Mouse (Mus musculus) limb, embryonic 13.5 days (tissue): ENCODE data around the gene Dnah9. TPM values are rescaled to one million over a fixed set of nuclear protein-coding genes. Genes with fewer than 3 reads are reported as not detected.

Experiments used
- ATAC-seq: fragments of 200-750 bp; cut with Nextera tagmentation; 2 replicates; pipeline ENCODE4 v1.8.0; 2017; ENCODE audit warnings: low read depth, moderate number of reproducible peaks, moderate TSS enrichment; ENCODE audit not compliant: low FRiP score
- H3K27ac ChIP-seq: fragments of 300-500 bp; sonication (generic); 2 replicates; pipeline ENCODE4 v1.5.1; 2015; ENCODE audit warnings: inconsistent platforms, mild to moderate bottlenecking, moderate library complexity
- H3K27me3 ChIP-seq: fragments of 300-500 bp; sonication (generic); 2 replicates; pipeline ENCODE4 v1.6.1; 2015; ENCODE audit warnings: mild to moderate bottlenecking, inconsistent platforms
- H3K36me3 ChIP-seq: fragments of 300-500 bp; sonication (generic); 2 replicates; pipeline ENCODE4 v1.6.1; 2015; ENCODE audit warnings: inconsistent platforms, mild to moderate bottlenecking, moderate library complexity
- H3K4me1 ChIP-seq: fragments of 300-500 bp; sonication (generic); 2 replicates; pipeline ENCODE4 v1.6.1; 2015; ENCODE audit warnings: inconsistent platforms
- H3K4me2 ChIP-seq: fragments of 300-500 bp; sonication (generic); replicated peaks from 2 replicates; pipeline ENCODE4 v1.6.1; 2015; ENCODE audit warnings: inconsistent platforms, mild to moderate bottlenecking, moderate library complexity
- H3K4me3 ChIP-seq: fragments of 300-500 bp; sonication (generic); 2 replicates; pipeline ENCODE4 v1.5.1; 2015; ENCODE audit warnings: moderate library complexity, mild to moderate bottlenecking, inconsistent platforms
- H3K9ac ChIP-seq: fragments of 300-500 bp; sonication (generic); 2 replicates; pipeline ENCODE4 v1.6.1; 2015; ENCODE audit warnings: mild to moderate bottlenecking, inconsistent platforms
- H3K9me3 ChIP-seq: fragments of 300-500 bp; sonication (generic); 2 replicates; pipeline ENCODE4 v1.6.1; 2016; ENCODE audit warnings: inconsistent platforms
- WGBS: fragments of 180-500 bp; shearing (Covaris S2); methylation state at CpG from one replicate; pipeline ENCODE4 v1.1.7; 2015; 5-methylcytosine and 5-hydroxymethylcytosine counted together
- polyA plus RNA-seq: library from polyadenylated mRNA; unstranded; fragments of >200 nt; fragmentation: Nextera tagmentation; extraction: Ambion mirVana; gene quantifications from 2 replicates; pipeline ENCODE4 v1.2.1, GENCODE M21; 2015

Gene Dnah9
- polyA plus RNA-seq, 1 experiment from 2014 or later = 0.23 TPM

DNA sequence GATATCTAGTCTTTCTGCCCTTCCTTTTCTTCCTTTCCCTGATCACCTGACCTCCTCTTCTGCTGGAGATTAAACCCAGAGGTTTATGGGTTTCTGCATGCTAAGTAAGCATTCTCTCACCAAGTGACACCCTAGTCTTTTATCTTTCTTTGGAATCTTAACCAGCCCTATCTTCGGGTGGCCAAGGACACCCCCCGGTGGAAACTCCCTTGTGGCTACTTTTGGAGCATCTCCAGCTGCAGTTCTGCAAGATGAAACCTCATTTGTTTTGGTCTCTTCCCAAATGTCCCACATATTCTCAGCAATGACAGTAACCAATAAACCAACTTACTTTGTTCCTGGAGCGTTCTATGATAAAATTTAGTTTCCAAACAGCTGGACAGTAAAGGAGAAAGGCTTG, 109.4 kb downstream of the Dnah9 start:
- WGBS = 67% methylated on average over 3 of the region's 3 CpGs
- Histone ChIP-seq H3K9me3 (no peaks in the 10 kb centered on the region), H3K4me3 (no peak overlapping the region), H3K9ac (no peak overlapping the region), H3K4me1 (no peaks in the 10 kb centered on the region), H3K36me3 (no peaks in the 10 kb centered on the region), H3K4me2 (no peak overlapping the region), H3K27me3 (no peaks in the 10 kb centered on the region), H3K27ac (no peak overlapping the region)
- no peak for ATAC-seq

DNA sequence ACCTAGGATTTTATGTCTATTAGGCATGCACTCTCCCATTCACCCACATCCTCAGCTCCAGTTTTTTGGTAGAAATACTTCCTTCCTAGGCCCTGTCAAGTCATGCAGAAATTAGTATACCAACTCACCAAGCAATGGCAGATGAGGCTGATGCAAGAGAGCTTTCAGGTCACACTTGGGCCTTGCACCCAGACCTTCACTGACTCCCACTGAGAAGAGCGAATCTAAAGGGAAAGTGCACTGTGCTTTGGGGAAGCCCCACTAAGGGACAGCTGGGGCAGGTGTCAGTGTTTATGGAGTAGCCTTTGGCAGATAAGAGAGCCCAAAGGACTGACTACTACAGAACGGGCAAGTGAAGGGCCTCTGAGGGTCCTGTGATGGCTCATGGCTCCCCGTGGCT, 117.1 kb downstream of the Dnah9 start:
- Histone ChIP-seq H3K9me3 (no peaks in the 10 kb centered on the region), H3K4me2 (no peak overlapping the region), H3K27ac (no peak overlapping the region), H3K36me3 (no peaks in the 10 kb centered on the region), H3K4me1 (peaks cover 10% of the 10 kb centered on the region), H3K4me3 (no peak overlapping the region), H3K27me3 (peaks cover 10% of the 10 kb centered on the region), H3K9ac (no peak overlapping the region)
- WGBS = 79% methylated on average over 3 of the region's 3 CpGs
- no peak for ATAC-seq

DNA sequence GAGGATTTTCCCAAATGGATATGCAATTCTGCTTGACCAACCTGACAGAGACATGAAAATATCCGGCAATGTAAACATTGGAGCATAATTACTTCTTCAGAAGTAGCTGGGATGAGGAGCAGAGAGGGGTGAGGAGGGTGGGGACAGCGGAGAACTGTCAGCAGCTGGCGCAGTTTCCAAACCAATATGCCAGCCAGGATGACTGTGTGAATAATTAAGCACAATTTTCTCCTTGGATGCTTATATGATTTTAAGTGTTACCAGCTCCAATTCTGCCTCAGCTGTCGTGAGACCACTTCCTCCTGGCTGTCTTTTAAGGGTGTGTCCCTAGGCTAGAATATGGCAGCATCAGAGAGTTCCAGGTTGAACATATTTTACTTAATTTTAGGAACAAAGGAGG, 119.2 kb downstream of the Dnah9 start:
- 73% methylated on average over 4 of the region's 4 CpGs for WGBS
- Histone ChIP-seq H3K4me3 (no peak overlapping the region), H3K27me3 (peaks cover 27% of the 10 kb centered on the region)

DNA sequence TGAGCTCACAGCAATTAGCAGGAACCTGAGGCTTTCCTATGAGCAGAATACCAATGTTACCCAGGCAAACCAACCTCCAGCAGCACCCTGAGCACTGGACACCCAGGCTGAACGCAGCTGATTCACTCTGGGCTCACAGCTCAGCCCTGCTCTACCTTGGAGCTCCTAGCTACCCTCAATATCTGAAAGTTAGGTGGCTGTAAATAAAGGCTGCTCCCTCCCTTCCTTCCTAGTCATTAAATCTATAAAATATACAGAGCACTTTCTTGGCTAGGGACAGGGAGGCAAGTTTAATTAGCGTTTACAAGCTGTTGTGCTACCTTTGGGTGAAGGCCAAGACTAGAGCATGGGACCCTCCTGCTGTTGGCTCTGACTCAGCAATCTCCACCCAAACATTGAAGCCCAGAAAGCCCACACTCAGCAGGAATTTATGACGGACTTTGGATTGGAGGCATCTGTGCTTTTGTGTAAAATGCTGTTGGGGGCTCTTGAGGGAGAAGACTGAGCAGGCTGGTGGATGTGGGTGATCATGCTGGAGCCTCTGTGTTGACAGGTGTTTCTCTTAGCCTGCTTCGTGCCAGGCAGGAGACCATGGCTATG, 121.7 kb downstream of the Dnah9 start:
- Histone ChIP-seq H3K36me3 (no peaks in the 10 kb centered on the region), H3K4me2 (no peak overlapping the region), H3K27me3 (peaks cover 22% of the 10 kb centered on the region), H3K4me3 (no peak overlapping the region), H3K9me3 (no peaks in the 10 kb centered on the region), H3K9ac (no peak overlapping the region), H3K27ac (no peak overlapping the region), H3K4me1 (peaks cover 39% of the 10 kb centered on the region)
- ATAC-seq = peak; percentile 81
- 24% methylated on average over 4 of the region's 4 CpGs for WGBS

More for the DNA sequence above, 119.2 kb downstream of the Dnah9 start:
- H3K4me1 ChIP-seq = peaks cover 28% of the 10 kb centered on the region
- H3K9me3 ChIP-seq = no peaks in the 10 kb centered on the region
- H3K9ac ChIP-seq = no peak overlapping the region
- no peak overlapping the region for H3K4me2 ChIP-seq
- no peak for ATAC-seq
- H3K27ac ChIP-seq = no peak overlapping the region
- H3K36me3 ChIP-seq = no peaks in the 10 kb centered on the region

DNA sequence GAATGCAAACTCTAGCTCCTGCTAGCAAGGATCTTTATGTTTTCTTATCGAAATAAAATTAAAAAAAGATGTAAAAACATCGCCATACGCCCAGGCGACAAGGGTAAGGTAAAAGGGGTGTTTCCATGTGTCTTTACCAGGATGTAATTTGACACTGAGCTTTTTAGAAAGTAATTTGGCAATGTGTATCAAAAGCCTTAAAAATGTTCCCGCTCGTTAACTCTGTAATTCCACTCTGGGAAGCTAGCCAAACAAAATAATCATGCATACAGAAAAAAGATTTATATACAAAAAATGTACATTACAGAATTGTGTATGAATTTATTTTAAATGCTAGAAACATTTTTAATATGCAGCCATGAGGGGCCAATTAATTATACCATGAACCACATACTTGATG, 124.7 kb downstream of the Dnah9 start:
- WGBS = 14% methylated on average over 6 of the region's 6 CpGs

DNA sequence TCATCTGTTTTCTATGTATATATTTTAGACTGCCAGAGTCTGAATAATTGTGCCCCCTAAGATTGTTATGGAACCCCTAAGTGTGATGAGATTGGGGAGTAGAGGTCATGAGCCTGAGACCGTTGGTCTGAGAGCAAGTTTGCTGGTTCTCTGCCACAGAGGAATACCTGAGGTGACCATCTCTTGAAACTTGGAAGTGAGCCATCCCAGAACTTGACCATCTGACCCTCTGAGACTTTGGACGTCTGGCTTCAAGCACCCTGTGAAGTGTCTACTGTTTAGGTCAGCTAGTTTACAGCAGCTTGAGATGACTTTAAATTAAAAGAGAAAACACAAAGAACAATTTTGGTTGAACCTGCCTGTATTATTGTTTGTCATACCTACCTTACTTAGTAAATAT, 125.8 kb downstream of the Dnah9 start:
- 82% methylated on average over 2 of the region's 2 CpGs for WGBS
- no peak overlapping the region for H3K27ac ChIP-seq
- H3K36me3 ChIP-seq = no peaks in the 10 kb centered on the region
- H3K9ac ChIP-seq = no peak overlapping the region
- H3K4me1 ChIP-seq = peaks cover 39% of the 10 kb centered on the region
- H3K4me2 ChIP-seq = no peak overlapping the region
- peaks cover 33% of the 10 kb centered on the region for H3K27me3 ChIP-seq
- H3K4me3 ChIP-seq = no peak overlapping the region
- ATAC-seq = no peak
- H3K9me3 ChIP-seq = no peaks in the 10 kb centered on the region

More for the DNA sequence above, 124.7 kb downstream of the Dnah9 start:
- no peak overlapping the region for H3K9ac ChIP-seq
- no peak overlapping the region for H3K4me3 ChIP-seq
- H3K27me3 ChIP-seq = peaks cover 33% of the 10 kb centered on the region
- peaks cover 39% of the 10 kb centered on the region for H3K4me1 ChIP-seq
- H3K4me2 ChIP-seq = peak overlapping the region; percentile 39
- H3K27ac ChIP-seq = no peak overlapping the region
- no peaks in the 10 kb centered on the region for H3K36me3 ChIP-seq
- ATAC-seq = no peak
- H3K9me3 ChIP-seq = no peaks in the 10 kb centered on the region

DNA sequence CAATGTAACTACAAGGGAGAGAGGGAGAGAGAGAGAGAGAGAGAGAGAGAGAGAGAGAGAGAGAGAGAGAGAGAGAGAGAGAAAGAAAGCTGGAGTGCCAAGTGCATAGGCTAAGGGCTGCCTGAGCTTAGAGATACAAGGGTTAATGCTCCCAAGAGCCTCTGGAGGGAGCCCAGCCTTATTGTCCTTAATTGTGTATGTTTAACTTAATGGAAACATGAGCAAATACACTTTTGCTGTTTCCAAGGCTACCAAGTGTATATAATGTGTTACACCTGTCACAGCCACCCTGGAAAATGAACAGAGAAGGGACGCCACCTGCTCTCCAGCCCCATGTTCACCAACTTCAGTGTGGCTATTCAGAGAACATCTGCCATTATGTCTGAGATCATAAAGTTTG, 142.6 kb downstream of the Dnah9 start:
- ATAC-seq = no peak
- WGBS = 58% methylated on average over 1 of the region's 1 CpGs
- Histone ChIP-seq H3K36me3 (no peaks in the 10 kb centered on the region), H3K4me3 (no peak overlapping the region), H3K9ac (no peak overlapping the region), H3K27ac (no peak overlapping the region), H3K9me3 (no peaks in the 10 kb centered on the region), H3K27me3 (no peaks in the 10 kb centered on the region), H3K4me2 (no peak overlapping the region), H3K4me1 (no peaks in the 10 kb centered on the region)

DNA sequence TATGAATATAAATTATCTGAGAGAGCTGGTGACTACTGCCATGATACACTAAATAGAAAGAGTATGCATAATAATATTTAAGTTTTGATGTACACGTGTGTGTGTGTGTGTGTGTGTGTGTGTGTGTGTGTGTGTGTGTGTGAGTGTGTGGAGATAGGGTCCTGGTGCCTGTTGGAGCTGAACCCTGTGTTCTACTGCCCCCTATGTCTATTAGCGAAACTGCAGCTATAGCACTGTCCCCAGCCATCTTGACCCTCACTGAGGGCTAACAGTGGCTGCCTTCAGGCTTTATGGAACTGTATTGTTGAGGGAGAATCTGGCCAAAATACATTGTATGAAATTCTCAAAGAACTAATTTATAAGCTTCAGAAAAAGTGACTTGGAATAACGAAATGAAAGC, 192.5 kb downstream of the Dnah9 start:
- no peak overlapping the region for H3K9ac ChIP-seq
- H3K4me1 ChIP-seq = no peaks in the 10 kb centered on the region
- no peaks in the 10 kb centered on the region for H3K36me3 ChIP-seq
- no peak overlapping the region for H3K4me3 ChIP-seq
- no peak overlapping the region for H3K27ac ChIP-seq
- no peak for ATAC-seq
- no peak overlapping the region for H3K4me2 ChIP-seq
- 54% methylated on average over 3 of the region's 3 CpGs for WGBS
- H3K27me3 ChIP-seq = no peaks in the 10 kb centered on the region
- H3K9me3 ChIP-seq = no peaks in the 10 kb centered on the region

DNA sequence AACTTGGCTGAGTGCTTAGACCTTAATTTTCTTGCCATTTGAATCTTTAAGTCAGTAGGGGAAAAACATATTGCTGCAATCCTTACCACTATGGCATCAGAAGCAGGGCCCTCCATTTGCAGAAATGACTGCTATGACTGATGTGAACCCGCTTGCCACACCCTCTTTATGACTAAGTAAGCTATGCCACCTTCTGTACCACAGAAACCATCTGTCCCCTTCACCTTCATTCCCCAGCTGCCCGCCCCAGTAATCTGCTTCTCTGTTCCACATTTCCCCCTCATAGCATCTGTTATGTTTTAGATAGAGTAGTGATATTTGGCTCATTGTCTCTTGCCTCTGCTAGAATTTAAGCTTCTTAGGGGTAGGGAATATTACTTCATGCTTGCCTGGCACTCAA, 237.6 kb downstream of the Dnah9 start:
- no peak overlapping the region for H3K9ac ChIP-seq
- H3K36me3 ChIP-seq = no peaks in the 10 kb centered on the region
- H3K27me3 ChIP-seq = no peaks in the 10 kb centered on the region
- no peaks in the 10 kb centered on the region for H3K4me1 ChIP-seq
- no peak for ATAC-seq
- no peaks in the 10 kb centered on the region for H3K9me3 ChIP-seq
- WGBS = 84% methylated on average over 2 of the region's 2 CpGs
- H3K4me3 ChIP-seq = no peak overlapping the region
- H3K4me2 ChIP-seq = no peak overlapping the region
- H3K27ac ChIP-seq = no peak overlapping the region

DNA sequence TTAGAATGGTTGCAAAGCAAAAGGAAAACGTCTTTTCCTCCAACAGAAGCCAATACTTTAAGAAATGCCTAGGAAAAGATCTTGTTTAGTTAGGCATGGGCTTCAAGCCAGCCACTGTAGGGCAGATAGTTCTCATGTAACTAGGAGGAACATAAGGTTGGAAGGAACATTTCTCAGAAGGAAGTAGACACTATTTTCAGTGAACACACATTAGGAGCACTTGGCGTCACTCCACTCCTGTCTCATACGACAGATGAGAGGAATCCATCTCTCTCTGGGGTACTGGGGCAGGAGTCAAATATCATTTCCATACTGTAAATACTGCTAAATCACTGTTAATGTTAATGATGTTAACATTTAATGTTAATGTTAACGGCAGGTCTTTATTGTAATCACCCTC, 238.0 kb downstream of the Dnah9 start:
- H3K4me3 ChIP-seq = no peak overlapping the region
- no peaks in the 10 kb centered on the region for H3K27me3 ChIP-seq
- no peaks in the 10 kb centered on the region for H3K36me3 ChIP-seq
- no peak overlapping the region for H3K9ac ChIP-seq
- 72% methylated on average over 4 of the region's 4 CpGs for WGBS
- H3K27ac ChIP-seq = no peak overlapping the region
- ATAC-seq = no peak
- H3K4me1 ChIP-seq = no peaks in the 10 kb centered on the region
- H3K9me3 ChIP-seq = no peaks in the 10 kb centered on the region
- H3K4me2 ChIP-seq = no peak overlapping the region

DNA sequence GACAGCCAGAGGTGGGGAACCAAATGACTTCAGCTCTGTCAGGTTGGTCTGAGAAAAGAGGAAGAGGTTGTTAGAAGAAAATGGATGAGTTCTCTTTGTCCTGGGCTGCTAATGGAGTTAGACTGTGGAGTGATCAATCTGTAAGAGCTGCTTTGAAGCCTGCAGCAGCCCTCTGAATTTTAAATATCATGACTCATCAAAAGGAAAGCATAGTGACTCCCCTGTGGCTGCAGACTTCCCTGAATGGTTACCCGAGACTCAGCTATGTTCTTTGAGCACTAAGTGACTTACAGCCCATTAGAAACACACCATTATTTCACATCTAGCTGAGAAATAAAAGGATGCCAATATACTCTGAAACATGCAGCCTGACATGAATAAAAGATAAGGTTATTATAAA, 240.4 kb downstream of the Dnah9 start:
- WGBS = 23% methylated on average over 1 of the region's 1 CpGs
- H3K4me3 ChIP-seq = no peak overlapping the region
- H3K9ac ChIP-seq = no peak overlapping the region
- H3K9me3 ChIP-seq = no peaks in the 10 kb centered on the region
- no peaks in the 10 kb centered on the region for H3K4me1 ChIP-seq
- no peaks in the 10 kb centered on the region for H3K36me3 ChIP-seq
- H3K4me2 ChIP-seq = no peak overlapping the region
- H3K27ac ChIP-seq = no peak overlapping the region
- H3K27me3 ChIP-seq = no peaks in the 10 kb centered on the region
- no peak for ATAC-seq

DNA sequence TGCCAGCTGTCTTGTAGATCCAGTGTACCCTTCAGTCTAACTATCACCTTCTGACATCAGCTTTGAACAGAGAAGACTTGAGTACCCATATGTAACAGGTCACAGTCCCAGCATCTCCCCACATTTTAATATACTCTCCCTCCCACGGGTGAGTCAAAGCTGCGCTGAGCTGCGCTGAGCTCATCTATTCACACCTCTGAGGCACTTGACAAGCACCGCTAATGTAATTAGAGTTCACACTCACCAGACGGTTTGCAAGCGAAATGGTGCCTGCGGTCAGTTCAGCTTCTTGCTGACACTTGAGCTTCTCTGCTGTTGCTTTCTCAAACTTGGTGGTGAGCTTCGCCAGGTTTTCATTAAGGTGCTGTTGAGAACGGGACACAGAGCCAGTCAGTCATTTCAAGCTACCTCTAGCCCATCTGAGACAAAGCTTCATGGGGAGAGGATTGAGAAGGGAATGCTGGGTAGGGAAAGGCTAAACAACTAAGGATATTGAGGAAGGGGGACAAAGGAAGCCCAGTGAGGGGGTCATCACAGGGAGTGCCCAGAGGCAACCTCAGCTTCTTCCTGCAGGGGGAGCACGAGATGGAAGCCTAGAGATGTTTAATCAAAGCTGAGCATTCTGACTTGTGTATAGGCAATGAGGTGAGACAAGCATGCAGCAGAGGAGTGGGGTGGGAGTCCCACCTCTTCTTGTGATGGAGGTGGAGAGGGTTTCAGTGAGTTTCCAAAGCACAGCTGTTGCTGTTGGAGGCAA, 249.7 kb downstream of the Dnah9 start:
- Histone ChIP-seq H3K4me2 (no peak overlapping the region), H3K9me3 (no peaks in the 10 kb centered on the region), H3K4me1 (no peaks in the 10 kb centered on the region), H3K9ac (no peak overlapping the region), H3K4me3 (no peak overlapping the region), H3K27ac (no peak overlapping the region), H3K36me3 (no peaks in the 10 kb centered on the region), H3K27me3 (no peaks in the 10 kb centered on the region)
- ATAC-seq = no peak
- 54% methylated on average over 10 of the region's 10 CpGs for WGBS

DNA sequence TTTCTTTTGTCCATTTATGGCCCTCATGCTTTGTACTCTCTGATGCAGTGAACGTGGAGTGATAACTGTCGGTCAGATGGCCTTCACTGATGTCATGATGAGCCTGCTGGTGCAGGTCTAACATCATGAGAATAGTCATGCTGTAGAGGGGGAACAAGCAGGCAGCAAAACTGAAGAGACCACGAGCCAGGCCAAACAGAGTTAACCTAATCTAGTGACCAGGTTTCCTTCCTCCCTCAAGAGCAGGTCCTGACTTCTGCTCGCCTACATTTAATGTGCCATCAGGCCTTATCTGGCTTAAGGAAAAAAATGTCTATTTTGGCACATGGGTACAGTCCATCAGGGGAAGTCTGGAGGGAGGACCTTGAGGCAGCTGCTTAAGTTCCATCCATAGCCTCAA, 259.2 kb downstream of the Dnah9 start:
- no peaks in the 10 kb centered on the region for H3K36me3 ChIP-seq
- H3K4me3 ChIP-seq = no peak overlapping the region
- no peak overlapping the region for H3K4me2 ChIP-seq
- no peaks in the 10 kb centered on the region for H3K27me3 ChIP-seq
- H3K4me1 ChIP-seq = no peaks in the 10 kb centered on the region
- WGBS = 81% methylated on average over 4 of the region's 4 CpGs
- no peak overlapping the region for H3K9ac ChIP-seq
- no peak for ATAC-seq
- no peak overlapping the region for H3K27ac ChIP-seq
- H3K9me3 ChIP-seq = no peaks in the 10 kb centered on the region
